Mouse (Mus musculus) forebrain, embryonic 11.5 days (tissue): ENCODE measurements at regions not wholly inside any gene's neighbourhood (a gene's known extent, or its start where the extent isn't known, plus 50 kb on each side); places are given as distances from the start of the nearest gene placed in this dataset.

Source experiments
- ATAC-seq: fragments of 200-750 bp; cut with Nextera tagmentation; replicated peaks from 2 replicates; pipeline ENCODE4 v1.8.0; 2017; ENCODE audit warnings: moderate TSS enrichment; ENCODE audit not compliant: low FRiP score
- DNase-seq: peaks from one replicate; pipeline ENCODE4 v3.0.0-alpha.2; 2017; ENCODE audit warnings: low spot score
- H3K27ac ChIP-seq: fragments of 300-500 bp; sonication (generic); 2 replicates; pipeline ENCODE4 v1.5.1; 2014; ENCODE audit warnings: low read depth, low read length
- H3K27me3 ChIP-seq: fragments of 300-500 bp; sonication (generic); 2 replicates; pipeline ENCODE4 v1.6.1; 2014; ENCODE audit warnings: mild to moderate bottlenecking, low read length, mixed read lengths; ENCODE audit not compliant: control insufficient read depth, insufficient read depth
- H3K36me3 ChIP-seq: fragments of 300-500 bp; sonication (generic); 2 replicates; pipeline ENCODE4 v1.6.1; 2014; ENCODE audit warnings: mild to moderate bottlenecking, low read length, moderate library complexity, mixed read lengths; ENCODE audit not compliant: control insufficient read depth, insufficient read depth
- H3K4me1 ChIP-seq: fragments of 300-500 bp; sonication (generic); replicated peaks from 2 replicates; pipeline ENCODE4 v1.6.1; 2014; ENCODE audit warnings: low read length, mixed read lengths; ENCODE audit not compliant: control insufficient read depth, insufficient read depth
- H3K4me2 ChIP-seq: fragments of 300-500 bp; sonication (generic); 2 replicates; pipeline ENCODE4 v1.6.1; 2014; ENCODE audit warnings: low read depth, mild to moderate bottlenecking, low read length, moderate library complexity, mixed read lengths; ENCODE audit not compliant: severe bottlenecking
- H3K4me3 ChIP-seq: fragments of 300-500 bp; sonication (generic); 2 replicates; pipeline ENCODE4 v1.5.1; 2014; ENCODE audit warnings: low read depth, low read length
- H3K9ac ChIP-seq: fragments of 300-500 bp; sonication (generic); 2 replicates; pipeline ENCODE4 v1.6.1; 2014; ENCODE audit warnings: low read length
- H3K9me3 ChIP-seq: fragments of 300-500 bp; sonication (generic); 2 replicates; pipeline ENCODE4 v1.6.1; 2016; ENCODE audit warnings: low read length, mixed read lengths; ENCODE audit not compliant: control insufficient read depth
- WGBS: fragments of 180-500 bp; shearing (Covaris S2); extraction: QIAGEN DNeasy Blood & Tissue Kit; methylation state at CpG from one replicate; pipeline ENCODE4 v1.1.7; 2014; 5-methylcytosine and 5-hydroxymethylcytosine counted together

DNA sequence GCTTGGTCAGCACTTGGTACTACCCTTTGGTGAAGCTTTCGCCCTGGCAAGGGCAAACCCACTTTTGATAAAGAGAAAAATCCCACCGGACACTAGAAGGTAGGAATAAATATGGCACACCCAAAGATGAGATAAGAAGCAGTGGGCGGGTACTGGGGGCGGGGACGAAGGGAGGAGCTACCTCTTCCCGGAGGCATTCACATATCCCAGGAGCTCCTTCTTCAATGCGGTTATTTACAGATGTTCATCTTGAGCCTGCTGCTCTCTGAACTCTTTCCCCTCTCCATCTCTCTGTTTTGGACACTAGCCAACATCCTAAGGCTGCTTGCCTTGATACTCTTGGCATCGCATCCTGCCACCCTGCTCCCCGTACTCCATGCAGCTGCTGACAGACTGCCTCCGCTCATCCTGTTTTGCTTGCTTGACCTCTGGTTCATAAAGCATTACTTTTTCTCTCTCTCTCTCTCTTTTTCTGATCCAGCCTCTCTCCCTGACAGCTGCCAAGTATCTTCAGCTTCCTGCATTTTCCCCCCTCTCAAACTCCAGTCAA lies 104.2 kb upstream of the Mon1b start:
- H3K9ac ChIP-seq, result no peak overlapping the region
- no peak overlapping the region for H3K27ac ChIP-seq
- H3K9me3 ChIP-seq, result no peaks in the 10 kb centered on the region
- 79% methylated on average over 10 of the region's 10 CpGs for WGBS
- no peaks in the 10 kb centered on the region for H3K27me3 ChIP-seq
- H3K4me3 ChIP-seq, result no peak overlapping the region
- no peaks in the 10 kb centered on the region for H3K36me3 ChIP-seq
- DNase-seq (no peak), ATAC-seq (no peak)
- no peak overlapping the region for H3K4me2 ChIP-seq
- H3K4me1 ChIP-seq, result no peaks in the 10 kb centered on the region

DNA sequence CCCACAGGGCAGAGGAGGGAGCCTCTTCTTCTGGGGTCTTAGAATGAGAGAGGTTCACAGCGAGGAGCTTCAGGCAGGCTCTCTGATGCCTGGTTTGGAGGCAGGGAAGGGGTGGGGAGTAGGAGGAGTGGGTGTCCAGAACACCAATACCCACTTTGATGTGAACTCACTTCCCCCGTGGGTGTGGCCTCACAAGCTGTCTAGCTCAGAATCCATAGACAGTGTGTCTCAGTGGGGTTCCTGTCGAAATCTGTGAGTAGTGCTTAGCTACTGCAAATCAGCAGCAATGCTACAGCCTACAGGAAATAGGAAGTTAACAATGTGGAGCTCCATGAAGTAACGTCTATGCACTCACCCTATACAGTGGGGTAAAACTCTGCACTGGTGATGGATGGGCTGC lies 102.5 kb upstream of the Mon1b start:
- Histone ChIP-seq H3K4me2 (no peak overlapping the region), H3K4me3 (no peak overlapping the region), H3K9ac (no peak overlapping the region), H3K27me3 (no peaks in the 10 kb centered on the region), H3K36me3 (no peaks in the 10 kb centered on the region), H3K27ac (no peak overlapping the region), H3K4me1 (no peaks in the 10 kb centered on the region), H3K9me3 (no peaks in the 10 kb centered on the region)
- 51% methylated on average over 4 of the region's 4 CpGs for WGBS
- DNase-seq, result no peak
- no peak for ATAC-seq

DNA sequence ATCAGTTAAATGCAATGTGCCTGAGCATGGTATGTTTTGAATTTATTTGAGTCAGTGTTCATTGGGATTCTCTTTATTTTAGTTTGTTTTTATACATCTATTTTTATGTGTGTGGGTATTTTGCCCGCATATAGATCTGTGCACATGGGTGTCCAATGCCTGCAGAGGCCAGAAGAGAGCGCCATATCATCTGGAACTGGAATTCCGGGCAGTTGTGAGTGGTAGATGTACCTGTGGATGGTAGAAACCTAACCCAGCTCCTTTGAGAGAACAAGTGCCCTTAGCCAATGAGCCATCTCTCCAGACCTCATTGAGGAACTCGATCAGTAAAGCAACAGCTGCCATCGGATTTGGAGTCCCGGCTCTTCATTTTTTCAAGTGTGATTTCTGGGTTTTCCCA lies 94.0 kb upstream of the Mon1b start:
- no peak overlapping the region for H3K9ac ChIP-seq
- WGBS, result 85% methylated on average over 6 of the region's 6 CpGs
- H3K4me1 ChIP-seq, result no peaks in the 10 kb centered on the region
- H3K27me3 ChIP-seq, result no peaks in the 10 kb centered on the region
- H3K36me3 ChIP-seq, result no peaks in the 10 kb centered on the region
- DNase-seq, result no peak
- H3K27ac ChIP-seq, result no peak overlapping the region
- no peak for ATAC-seq
- H3K4me3 ChIP-seq, result no peak overlapping the region
- H3K9me3 ChIP-seq, result no peaks in the 10 kb centered on the region
- H3K4me2 ChIP-seq, result no peak overlapping the region

DNA sequence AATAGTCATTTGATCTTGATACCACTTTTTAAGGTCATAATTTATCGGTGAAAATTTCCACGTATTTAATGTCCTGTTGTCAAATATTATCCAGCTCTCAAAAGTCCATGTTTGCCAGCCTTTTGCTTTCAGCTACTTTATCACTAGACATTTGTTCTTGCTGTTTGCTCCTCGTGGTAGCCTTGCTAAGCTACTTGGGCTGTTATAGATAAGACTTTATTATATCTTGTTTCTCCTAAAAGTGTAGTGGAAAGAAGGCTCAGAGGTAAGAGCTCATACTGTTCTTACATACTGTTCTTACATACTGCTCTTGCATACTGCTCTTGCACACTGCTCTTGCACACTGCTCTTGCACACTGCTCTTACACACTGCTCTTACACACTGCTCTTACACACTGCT lies 93.3 kb upstream of the Mon1b start:
- H3K36me3 ChIP-seq, result no peaks in the 10 kb centered on the region
- 86% methylated on average over 3 of the region's 3 CpGs for WGBS
- ATAC-seq (no peak), DNase-seq (no peak)
- no peak overlapping the region for H3K4me3 ChIP-seq
- H3K9me3 ChIP-seq, result no peaks in the 10 kb centered on the region
- no peaks in the 10 kb centered on the region for H3K4me1 ChIP-seq
- H3K27me3 ChIP-seq, result no peaks in the 10 kb centered on the region
- no peak overlapping the region for H3K4me2 ChIP-seq
- H3K9ac ChIP-seq, result no peak overlapping the region
- H3K27ac ChIP-seq, result no peak overlapping the region

DNA sequence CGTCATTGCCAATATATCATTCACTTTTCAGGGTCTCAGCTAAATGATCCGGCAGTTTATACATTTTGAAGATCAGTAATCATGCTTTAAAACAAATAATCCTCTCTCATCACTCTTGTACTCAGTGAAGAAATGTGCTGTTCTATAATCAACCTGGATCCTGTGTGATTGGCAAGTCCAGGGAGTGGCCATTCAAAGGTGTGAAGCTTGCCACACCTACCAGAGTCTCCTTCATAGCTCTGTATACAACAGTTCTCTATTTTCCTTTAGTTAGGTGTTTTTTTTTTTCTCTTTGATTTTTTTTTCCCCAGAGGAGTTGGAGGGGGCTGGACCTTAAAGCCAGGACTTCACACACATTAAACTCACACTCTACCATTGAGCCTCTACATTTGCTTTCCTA lies 92.7 kb upstream of the Mon1b start:
- WGBS, result 91% methylated on average over 2 of the region's 2 CpGs
- no peak overlapping the region for H3K4me3 ChIP-seq
- ATAC-seq, result no peak

GRCm38 (mm10) chr8:113549200-113549599 lies 86.2 kb upstream of the Mon1b start:
- ATAC-seq (no peak), DNase-seq (no peak)
- 89% methylated on average over 7 of the region's 7 CpGs for WGBS
- Histone ChIP-seq H3K27ac (no peak overlapping the region), H3K27me3 (no peaks in the 10 kb centered on the region), H3K9me3 (no peaks in the 10 kb centered on the region), H3K36me3 (no peaks in the 10 kb centered on the region), H3K4me2 (no peak overlapping the region), H3K4me3 (no peak overlapping the region), H3K4me1 (0 out of 2 replicates have a peak, but pooled peaks cover under 1% of the 10 kb centered on the region), H3K9ac (no peak overlapping the region)

More for the DNA sequence above, 92.7 kb upstream of the Mon1b start:
- Histone ChIP-seq H3K27ac (no peak overlapping the region), H3K36me3 (no peaks in the 10 kb centered on the region), H3K4me1 (no peaks in the 10 kb centered on the region), H3K4me2 (no peak overlapping the region), H3K9ac (no peak overlapping the region), H3K9me3 (no peaks in the 10 kb centered on the region), H3K27me3 (no peaks in the 10 kb centered on the region)
- no peak for DNase-seq

GRCm38 (mm10) chr8:113551454-113552273 lies 83.7 kb upstream of the Mon1b start:
- H3K9ac ChIP-seq, result no peak overlapping the region
- no peaks in the 10 kb centered on the region for H3K36me3 ChIP-seq
- no peak overlapping the region for H3K27ac ChIP-seq
- DNase-seq (no peak), ATAC-seq (no peak)
- no peak overlapping the region for H3K4me2 ChIP-seq
- no peaks in the 10 kb centered on the region for H3K9me3 ChIP-seq
- no peaks in the 10 kb centered on the region for H3K27me3 ChIP-seq
- WGBS, result 79% methylated on average over 12 of the region's 12 CpGs
- peaks cover 13% of the 10 kb centered on the region for H3K4me1 ChIP-seq
- H3K4me3 ChIP-seq, result no peak overlapping the region

- WGBS, result 70% methylated on average over 5 of the region's 5 CpGs
- Histone ChIP-seq H3K4me2 (no peak overlapping the region), H3K9me3 (no peaks in the 10 kb centered on the region), H3K36me3 (no peaks in the 10 kb centered on the region), H3K9ac (no peak overlapping the region), H3K27ac (no peak overlapping the region), H3K27me3 (no peaks in the 10 kb centered on the region), H3K4me3 (no peak overlapping the region), H3K4me1 (peaks cover 13% of the 10 kb centered on the region)
- ATAC-seq, result no peak
- DNase-seq, result no peak
Observed at GRCm38 (mm10) chr8:113552826-113553225, 82.6 kb upstream of the Mon1b start.
